8 mouse cellular contexts compared by ENCODE assay signal in genomic region chr7:12802866-12803726, GRCm38 (mm10). TPM values are rescaled to one million over a fixed set of nuclear protein-coding genes. Genes with fewer than 3 reads are reported as not detected.
A peak's percentile ranks its signal among the peaks of the same experiment; 100 is the strongest.
DNase-seq lines count a peak whose midpoint lies in the region; ATAC-seq lines count a peak whose summit lies in the region.

TSS of gene Zscan18 (minus strand) at chr7:12803635.

- peak within 1 kb of the TSS; percentile 74 for H3K9ac ChIP-seq in embryonic facial prominence, embryonic 14.5 days (ENCODE audit: low read depth, low read length)
- peak within 1 kb of the TSS; percentile 67 for H3K9ac ChIP-seq in heart, embryonic 11.5 days (ENCODE audit: low read depth, low read length)
- H3K9ac ChIP-seq in kidney, embryonic 14.5 days (ENCODE audit: low read depth, low read length): peak within 1 kb of the TSS; percentile 65
- peak within 1 kb of the TSS; percentile 80 for H3K9ac ChIP-seq in limb, embryonic 13.5 days
- H3K9ac ChIP-seq in midbrain, embryonic 13.5 days (replicated peaks): peak within 1 kb of the TSS; percentile 76

- no peaks in the 10 kb centered on the region for H3K27me3 ChIP-seq in embryonic facial prominence, embryonic 14.5 days (replicated peaks; ENCODE audit: control insufficient read depth, insufficient read depth, low read length)
- H3K27me3 ChIP-seq in heart, embryonic 11.5 days (ENCODE audit: control insufficient read depth, insufficient read depth, low read length): no peaks in the 10 kb centered on the region
- no peaks in the 10 kb centered on the region for H3K27me3 ChIP-seq in kidney, embryonic 14.5 days (ENCODE audit: control insufficient read depth, insufficient read depth, low read length)
- no peaks in the 10 kb centered on the region for H3K27me3 ChIP-seq in limb, embryonic 13.5 days
- no peaks in the 10 kb centered on the region for H3K27me3 ChIP-seq in midbrain, embryonic 13.5 days

- H3K4me1 ChIP-seq in embryonic facial prominence, embryonic 14.5 days (ENCODE audit: control insufficient read depth, insufficient read depth, low read length): peaks cover 3% of the 10 kb centered on the region; the same call in 1 of the 2 replicates
- H3K4me1 ChIP-seq in heart, embryonic 11.5 days (ENCODE audit: control insufficient read depth, insufficient read depth, low read length): no peaks in the 10 kb centered on the region
- H3K4me1 ChIP-seq in kidney, embryonic 14.5 days (ENCODE audit: control insufficient read depth, insufficient read depth, low read length): peaks cover 3% of the 10 kb centered on the region; the same call in 1 of the 2 replicates
- H3K4me1 ChIP-seq in limb, embryonic 13.5 days: peaks cover 10% of the 10 kb centered on the region
- H3K4me1 ChIP-seq in midbrain, embryonic 13.5 days (replicated peaks): peaks cover 13% of the 10 kb centered on the region

- peak within 1 kb of the TSS; percentile 48 for H3K4me3 ChIP-seq in embryonic facial prominence, embryonic 14.5 days (ENCODE audit: low read depth, low read length)
- peak within 1 kb of the TSS; percentile 56 for H3K4me3 ChIP-seq in heart, embryonic 11.5 days (ENCODE audit: low read depth, low read length)
- H3K4me3 ChIP-seq in kidney, embryonic 14.5 days (ENCODE audit: low read length): peak within 1 kb of the TSS; percentile 47
- peak within 1 kb of the TSS; percentile 54 for H3K4me3 ChIP-seq in limb, embryonic 13.5 days
- H3K4me3 ChIP-seq in midbrain, embryonic 13.5 days (replicated peaks): peak within 1 kb of the TSS; percentile 51

- H3K9me3 ChIP-seq in embryonic facial prominence, embryonic 14.5 days (ENCODE audit: control insufficient read depth, low read length): peaks cover 9% of the 10 kb centered on the region
- H3K9me3 ChIP-seq in heart, embryonic 11.5 days (replicated peaks; ENCODE audit: control insufficient read depth, low read length): 0 out of 2 replicates have a peak, but pooled peaks cover 2% of the 10 kb centered on the region
- H3K9me3 ChIP-seq in kidney, embryonic 14.5 days (ENCODE audit: control insufficient read depth, low read length): no peaks in the 10 kb centered on the region
- H3K9me3 ChIP-seq in limb, embryonic 13.5 days: peaks cover 10% of the 10 kb centered on the region; the same call in 1 of the 2 replicates
- H3K9me3 ChIP-seq in midbrain, embryonic 13.5 days: 0 out of 2 replicates have a peak, but pooled peaks cover 5% of the 10 kb centered on the region

- peak; percentile 97 for ATAC-seq in embryonic facial prominence, embryonic 14.5 days (ENCODE audit: low read depth)
- ATAC-seq in heart, embryonic 11.5 days (replicated peaks; ENCODE audit: insufficient number of reproducible peaks, low FRiP score, low TSS enrichment): peak; percentile 93
- peak; percentile 98 for ATAC-seq in kidney, embryonic 14.5 days (ENCODE audit: low FRiP score, low TSS enrichment)
- peak; percentile 94 for ATAC-seq in limb, embryonic 13.5 days (ENCODE audit: low FRiP score, low read depth)
- ATAC-seq in midbrain, embryonic 13.5 days: peak; percentile 98
- ATAC-seq in erythroid progenitor cell, adult 5-6 weeks (replicated peaks; ENCODE audit: low FRiP score, poor library complexity, severe bottlenecking): no peak

- H3K4me2 ChIP-seq in embryonic facial prominence, embryonic 14.5 days (ENCODE audit: low read depth, low read length): peak within 1 kb of the TSS; percentile 83
- H3K4me2 ChIP-seq in heart, embryonic 11.5 days: peak within 1 kb of the TSS; percentile 93
- H3K4me2 ChIP-seq in kidney, embryonic 14.5 days (replicated peaks; ENCODE audit: low read depth, low read length): peak within 1 kb of the TSS; percentile 83
- peak within 1 kb of the TSS; percentile 88 for H3K4me2 ChIP-seq in limb, embryonic 13.5 days (replicated peaks)
- peak within 1 kb of the TSS; percentile 59 for H3K4me2 ChIP-seq in midbrain, embryonic 13.5 days (replicated peaks)

- DNase-seq in brain, adult 2 months (ENCODE audit: low read depth, low spot score): peak; percentile 97
- DNase-seq in embryonic facial prominence, embryonic 14.5 days (ENCODE audit: low spot score): peak; percentile 95
- peak; percentile 11 for DNase-seq in spleen, adult 12 weeks (ENCODE audit: low spot score)

- WGBS in embryonic facial prominence, embryonic 14.5 days: 5% methylated on average over 30 of the region's 31 CpGs
- WGBS in heart, embryonic 11.5 days (ENCODE audit: insufficient replicate concordance): 7% methylated on average over 31 of the region's 31 CpGs
- 7% methylated on average over 31 of the region's 31 CpGs for WGBS in kidney, embryonic 14.5 days
- WGBS in limb, embryonic 13.5 days: 6% methylated on average over 31 of the region's 31 CpGs
- WGBS in midbrain, embryonic 13.5 days: 5% methylated on average over 31 of the region's 31 CpGs

- H3K36me3 ChIP-seq in embryonic facial prominence, embryonic 14.5 days (ENCODE audit: control insufficient read depth, insufficient read depth, low read length): peaks cover 25% of the 10 kb centered on the region
- peaks cover 15% of the 10 kb centered on the region for H3K36me3 ChIP-seq in heart, embryonic 11.5 days (ENCODE audit: control insufficient read depth, insufficient read depth, low read length)
- peaks cover 17% of the 10 kb centered on the region; the same call in 1 of the 2 replicates for H3K36me3 ChIP-seq in kidney, embryonic 14.5 days (ENCODE audit: control insufficient read depth, insufficient read depth, low read length)
- H3K36me3 ChIP-seq in limb, embryonic 13.5 days: peaks cover 24% of the 10 kb centered on the region
- peaks cover 26% of the 10 kb centered on the region for H3K36me3 ChIP-seq in midbrain, embryonic 13.5 days

- peak within 1 kb of the TSS; percentile 79 for H3K27ac ChIP-seq in embryonic facial prominence, embryonic 14.5 days (replicated peaks; ENCODE audit: low read depth, low read length)
- peak within 1 kb of the TSS; percentile 73 for H3K27ac ChIP-seq in heart, embryonic 11.5 days (ENCODE audit: low read depth, low read length)
- H3K27ac ChIP-seq in kidney, embryonic 14.5 days (ENCODE audit: low read depth, low read length): peak within 1 kb of the TSS; percentile 14; the same call in 1 of the 2 replicates
- H3K27ac ChIP-seq in limb, embryonic 13.5 days: peak within 1 kb of the TSS; percentile 67
- H3K27ac ChIP-seq in midbrain, embryonic 13.5 days: peak within 1 kb of the TSS; percentile 92

RNA-seq across cellular contexts. Expression of gene Zscan18, which starts in this region (rescaled TPM):
- polyA plus RNA-seq in embryonic facial prominence, embryonic 14.5 days (2014; fragmentation: Nextera tagmentation; extraction: Ambion mirVana): 10.1 and 11.3 TPM in 2 replicates
- polyA plus RNA-seq in heart, embryonic 11.5 days (2014; fragmentation: Nextera tagmentation; extraction: Ambion mirVana): 8.5 and 9.1 TPM in 2 replicates
- 6.1 and 9.3 TPM in 2 replicates for polyA plus RNA-seq in kidney, embryonic 14.5 days (2014; fragmentation: Nextera tagmentation; extraction: Ambion mirVana)
- 13.2 and 14.4 TPM in 2 replicates for polyA plus RNA-seq in limb, embryonic 13.5 days (2015; fragmentation: Nextera tagmentation; extraction: Ambion mirVana)
- polyA plus RNA-seq in midbrain, embryonic 13.5 days (2015; fragmentation: Nextera tagmentation; extraction: Ambion mirVana): 20.8 and 21.4 TPM in 2 replicates
- not detected in 2 replicates for total RNA-seq in erythroid progenitor cell, adult 5-6 weeks (2015; ENCODE audit: low replicate concordance)
- not detected in 2 replicates for total RNA-seq in erythroid progenitor cell, adult 5-6 weeks (2017; ENCODE audit: low replicate concordance)

Comparison
In these comparisons a context has a peak if more than half of its experiments do, and no peak if none do; other contexts are left out.
1. DNase-seq: peak in every context shown above with its lines; median percentile 97 in brain, adult 2 months; 95 in embryonic facial prominence, embryonic 14.5 days; 11 in spleen, adult 12 weeks.
2. H3K27ac ChIP-seq: peak in every context shown above with its lines; median percentile 92 in midbrain, embryonic 13.5 days; 79 in embryonic facial prominence, embryonic 14.5 days; 73 in heart, embryonic 11.5 days; 67 in limb, embryonic 13.5 days; 14 in kidney, embryonic 14.5 days.